Mouse (Mus musculus) thymus, adult 18-20 months (tissue): Measurements from ENCODE around the gene Pea15a.
"Not testable (repeated sequence)": the region's sequence is repeated elsewhere in the genome, so short reads cannot be mapped to it uniquely, and the experiment has no call there.

Experiments
- DNase-seq, 2 experiments: peaks; one replicate each; pipeline ENCODE4 v3.0.0; 2022; ENCODE audit warnings: mixed read lengths in 2 of 2

The Pea15a gene

DNA sequence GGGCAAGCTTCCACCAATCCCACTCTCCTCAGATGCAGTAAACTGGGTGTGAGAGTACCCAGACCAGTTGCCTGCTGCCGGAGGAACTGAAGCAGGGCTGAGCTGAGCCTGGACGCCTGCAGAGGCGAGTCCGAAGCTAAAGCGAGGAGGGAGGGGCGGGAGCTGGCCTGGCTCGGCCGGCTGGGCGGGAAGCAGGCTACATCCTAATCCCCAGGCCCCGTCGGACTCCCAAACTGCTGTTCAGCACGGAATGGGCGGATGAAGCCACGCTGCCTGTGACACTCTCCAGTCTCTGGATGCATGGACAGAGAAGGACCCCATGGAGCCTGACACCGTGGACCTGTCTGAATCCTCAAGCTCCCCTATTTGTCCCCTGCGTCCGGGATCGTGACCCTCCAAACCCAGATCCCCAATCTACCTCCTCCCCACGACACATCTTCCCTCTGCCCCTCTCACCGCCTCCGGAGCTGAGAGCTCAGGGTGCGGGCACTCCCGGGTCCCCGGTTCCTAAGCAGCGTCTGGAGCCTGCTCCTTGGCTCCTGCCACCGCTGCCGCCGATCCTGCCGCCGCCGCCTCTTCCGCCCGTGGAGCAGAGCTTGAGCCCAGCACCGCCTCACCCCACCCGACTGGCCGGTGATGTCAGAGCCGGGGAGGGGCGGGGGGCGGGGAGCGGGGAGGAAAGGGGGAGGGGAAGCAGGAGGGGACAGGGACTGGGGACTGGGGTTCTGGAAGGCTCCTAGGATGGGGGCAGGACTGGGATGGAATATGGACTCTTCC, at the start of gene Pea15a:
Gene Pea15a, minus strand, starts transcription at position 664 of the 777 bp plus-strand sequence.
- DNase-seq: peak; percentile 57 to 59

- peak; percentile 17 to 21 for DNase-seq
These were observed 41.1 kb upstream of the Pea15a start for GRCm38 (mm10) chr1:172247679-172248078.

DNA sequence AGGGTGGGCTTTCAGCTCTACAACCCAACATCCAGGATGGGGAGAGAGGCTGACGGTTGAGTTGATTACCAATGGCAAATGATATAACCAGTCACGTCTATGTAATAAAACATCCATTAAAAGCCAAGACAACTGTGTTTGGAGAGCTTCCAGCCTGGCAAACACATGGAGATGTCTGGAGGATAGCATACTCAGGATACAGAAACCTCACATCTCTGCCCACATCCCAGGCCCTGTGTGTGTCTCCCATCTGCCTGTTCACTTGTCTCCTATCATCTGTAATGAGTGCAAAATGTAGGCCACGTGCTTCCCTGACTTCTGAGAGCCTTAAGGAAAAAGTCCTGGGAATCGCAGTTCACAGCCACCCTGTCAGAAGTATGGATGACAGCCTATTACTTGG, 40.6 kb upstream of the Pea15a start:
- DNase-seq: no peak

- DNase-seq: not testable (repeated sequence)
These were observed 38.0 kb upstream of the Pea15a start for GRCm38 (mm10) chr1:172244645-172245044.

- DNase-seq: no peak
These were observed 37.1 kb upstream of the Pea15a start for GRCm38 (mm10) chr1:172243547-172244205.

- DNase-seq: no peak
These were observed 35.8 kb upstream of the Pea15a start for GRCm38 (mm10) chr1:172242401-172242800.

DNA sequence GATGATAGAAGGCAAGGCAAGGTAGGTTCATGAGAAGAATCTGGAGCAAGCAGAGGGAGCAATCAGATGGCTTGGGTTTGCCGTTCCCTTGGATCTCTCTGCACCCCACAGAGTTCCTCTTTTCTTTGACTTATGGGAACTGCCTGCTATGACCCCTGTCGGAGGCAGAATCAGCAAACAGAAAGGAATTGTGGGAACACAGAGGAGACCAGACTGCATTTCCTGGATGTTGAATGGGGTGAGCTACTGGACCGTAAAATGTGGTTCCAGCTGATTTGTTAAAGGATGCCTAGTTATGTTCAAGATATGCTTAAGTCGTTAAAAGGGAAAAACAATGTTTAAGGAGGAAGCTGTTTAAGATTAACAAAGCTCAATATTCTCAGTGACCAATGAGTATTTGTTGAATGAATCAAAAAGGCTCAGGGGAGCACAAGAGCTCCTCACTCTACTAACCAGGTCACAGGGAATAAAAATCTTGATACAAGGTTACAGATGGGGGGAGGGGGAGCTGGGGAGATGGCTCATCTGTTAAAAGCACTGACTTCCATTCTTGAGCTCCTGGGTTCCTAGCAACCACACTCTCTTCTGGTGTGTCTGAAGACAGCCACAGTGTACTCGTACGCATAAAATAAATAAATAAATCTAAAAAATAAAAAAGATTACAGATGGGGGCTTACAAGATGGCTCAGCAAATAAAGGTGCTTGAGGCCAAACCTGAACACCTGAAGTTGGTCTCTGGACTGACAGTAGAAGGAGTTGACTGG, 34.5 kb upstream of the Pea15a start:
- no peak for DNase-seq

GRCm38 (mm10) chr1:172229215-172229614, 22.6 kb upstream of the Pea15a start:
- DNase-seq: no peak

GRCm38 (mm10) chr1:172228209-172228608, 21.6 kb upstream of the Pea15a start:
- DNase-seq: no peak

DNA sequence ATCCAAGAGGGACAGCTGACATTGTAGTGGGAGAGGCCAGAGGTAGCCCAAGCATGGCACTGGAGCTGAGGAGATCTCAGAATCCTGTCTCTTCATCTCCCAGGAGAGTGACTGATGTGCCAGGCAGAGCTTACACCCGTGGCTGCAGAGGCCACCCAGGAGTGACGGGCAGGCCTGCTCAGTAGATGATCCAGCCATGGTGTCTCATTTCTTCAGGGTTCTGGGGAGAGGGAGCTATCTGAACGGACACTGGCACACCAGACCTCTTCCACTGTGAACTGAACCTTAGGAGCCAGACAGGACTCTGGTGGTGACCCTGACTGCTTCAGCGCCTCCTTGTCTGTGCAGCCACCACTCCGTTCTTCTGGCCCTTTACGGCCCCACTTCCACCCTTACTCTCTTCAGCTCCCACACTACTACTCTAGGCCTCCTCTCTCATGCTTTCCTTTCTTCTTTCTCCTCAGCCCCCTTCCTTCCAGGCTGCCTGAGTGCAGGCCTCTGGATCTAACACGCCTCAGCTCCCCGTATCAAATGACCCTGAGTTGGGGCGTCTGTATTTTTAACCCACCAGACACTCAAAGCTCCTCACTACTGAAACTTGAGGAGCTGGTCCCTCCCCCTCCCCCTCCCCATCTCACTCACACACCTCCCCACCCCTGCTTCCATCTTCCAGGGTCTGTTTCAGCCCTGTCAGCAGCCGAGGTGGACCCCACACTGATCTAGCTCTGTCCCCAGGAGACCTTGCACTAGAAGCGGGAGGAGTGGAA, 14.9 kb upstream of the Pea15a start:
- DNase-seq: no peak

DNA sequence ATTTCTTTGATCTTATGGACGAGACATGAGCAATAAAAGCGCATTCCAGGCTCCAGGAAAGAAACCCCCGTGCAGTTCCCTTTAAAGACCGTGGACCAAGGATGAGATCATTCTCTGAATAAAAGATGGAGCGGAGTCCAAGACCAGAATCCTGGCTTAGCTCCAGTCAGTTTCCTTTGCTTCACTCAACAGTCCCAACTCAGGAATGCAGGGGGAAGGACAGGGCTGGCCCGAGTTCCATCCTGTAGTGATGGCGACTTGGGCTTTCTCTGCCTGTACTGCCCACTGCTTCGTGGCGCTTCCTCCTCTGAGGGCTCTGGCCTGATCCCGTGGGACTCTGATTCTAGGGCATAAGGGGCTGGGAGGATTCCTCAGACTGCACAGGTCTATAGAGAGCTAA, 13.8 kb upstream of the Pea15a start:
- no peak for DNase-seq

DNA sequence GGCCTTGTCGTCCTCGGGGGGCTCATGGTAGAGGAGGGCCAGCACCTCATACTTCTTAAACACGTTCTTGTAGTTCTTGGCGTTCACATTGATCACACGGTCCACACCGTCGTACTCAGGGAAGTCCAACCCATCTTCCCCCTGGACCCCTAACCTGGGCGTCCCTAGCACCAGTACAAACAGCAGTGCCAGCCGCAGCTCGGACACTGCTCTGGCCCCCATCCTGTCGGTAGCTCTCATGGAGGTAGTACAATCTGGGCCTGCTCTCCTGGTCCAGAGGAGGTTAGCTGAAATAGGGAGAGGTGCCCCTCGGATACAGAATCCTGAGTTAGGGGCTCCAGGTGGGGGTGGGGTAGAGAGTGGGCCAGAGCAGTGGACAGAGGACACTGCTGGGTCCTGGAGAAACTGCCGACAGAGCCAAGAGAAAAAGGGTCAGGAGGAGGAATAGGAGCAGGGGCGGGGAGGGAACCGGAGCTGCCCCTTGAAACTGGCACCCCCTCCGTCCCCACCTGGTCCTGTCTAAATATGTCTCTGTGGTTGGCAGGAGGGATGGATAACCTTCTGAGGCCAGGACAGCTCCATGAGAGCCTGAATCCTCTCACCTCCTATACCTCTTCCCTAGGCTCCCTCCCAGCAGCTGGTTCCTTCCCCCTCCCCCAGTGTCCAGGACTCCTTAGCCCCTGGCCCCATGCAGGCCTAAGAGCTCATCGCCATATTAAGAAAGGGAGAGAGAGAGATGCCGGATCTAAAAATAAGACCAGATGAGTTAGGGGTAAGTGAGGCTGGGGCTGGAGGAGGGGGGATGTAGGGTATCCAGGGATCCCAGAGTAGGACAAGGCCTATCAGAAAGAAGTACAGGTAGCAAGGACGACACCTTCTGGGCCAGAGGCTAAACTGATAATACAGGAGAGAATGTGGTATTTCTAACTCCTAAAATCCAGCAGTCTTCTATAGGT, 13.1 kb upstream of the Pea15a start, which contains the start of gene Casq1:
Gene Casq1, minus strand, starts transcription at position 418 of the 956 bp plus-strand sequence.
- no peak for DNase-seq

DNA sequence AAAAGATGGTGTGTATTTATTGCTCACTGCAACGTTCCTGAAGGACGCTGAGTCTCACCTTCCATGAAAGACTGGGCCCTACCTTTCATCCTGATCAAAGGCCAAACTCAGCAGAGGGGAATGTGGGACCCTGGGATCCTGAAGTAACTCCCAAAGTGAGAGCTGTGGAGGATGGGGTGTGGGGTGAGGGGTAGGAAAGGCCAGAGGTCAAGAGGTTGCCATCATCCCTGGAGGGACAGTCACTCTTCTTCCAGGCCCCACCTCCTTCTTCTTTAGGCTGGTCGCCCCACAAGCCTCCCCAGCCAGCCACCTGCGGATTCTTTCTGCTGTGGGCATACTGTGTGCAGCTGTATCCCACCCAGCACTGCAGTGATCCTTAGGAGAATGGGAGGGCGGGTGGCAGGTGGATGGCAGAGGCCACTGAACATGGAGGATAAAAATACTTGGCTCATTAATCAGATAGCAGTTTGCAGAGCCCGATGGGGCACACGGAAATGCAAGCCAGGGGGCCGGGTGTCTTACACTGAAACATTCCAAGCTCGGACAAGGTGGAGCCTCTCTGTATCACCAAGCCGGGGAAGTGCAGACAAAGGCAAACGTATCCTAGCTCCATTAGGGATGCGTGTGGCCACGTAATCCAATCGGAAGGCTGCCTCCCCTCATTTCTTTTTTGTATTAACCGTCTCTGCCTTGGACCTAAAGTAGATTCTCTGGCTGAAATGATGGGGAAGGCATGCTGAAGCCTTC, 11.7 kb upstream of the Pea15a start:
- no peak for DNase-seq

DNA sequence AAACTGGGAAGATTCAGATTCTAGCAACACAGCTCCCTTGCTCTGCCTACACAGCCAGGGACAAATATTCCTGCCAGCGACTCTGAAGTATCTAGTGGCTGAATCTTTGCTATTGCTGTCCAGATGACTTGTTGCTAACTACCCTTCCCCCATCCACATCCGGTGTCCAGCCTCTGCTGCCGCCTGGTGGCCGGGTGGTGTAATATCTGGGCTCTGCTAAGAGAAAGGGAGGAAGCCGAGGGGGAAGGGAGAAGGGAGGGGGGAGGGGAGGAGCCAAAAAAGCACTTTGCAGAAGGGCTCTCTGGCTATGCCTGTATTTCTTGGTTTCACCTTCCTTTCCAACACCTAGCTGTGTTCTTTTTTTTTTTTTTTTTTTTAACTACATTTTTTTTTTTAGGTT, 10.5 kb upstream of the Pea15a start:
- DNase-seq: peak; percentile 83 to 87

DNA sequence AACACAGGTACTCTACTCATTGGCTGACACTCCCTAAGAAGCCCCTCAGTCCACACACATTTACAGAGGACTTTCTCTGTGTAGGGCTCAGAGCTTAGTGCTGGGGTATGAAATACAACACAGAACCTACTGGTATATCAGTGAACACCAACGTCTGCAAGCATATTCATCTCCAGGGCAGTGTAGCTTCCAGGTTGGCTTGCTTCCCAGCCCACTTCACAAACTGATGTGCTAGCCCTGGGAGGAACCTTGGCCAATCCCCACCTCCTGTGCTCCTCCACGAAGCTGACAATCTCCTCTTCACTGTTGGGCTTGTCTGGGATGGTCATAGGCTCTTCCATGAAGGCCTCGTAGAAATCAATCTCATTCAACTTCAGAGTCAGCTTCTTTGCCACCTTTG, 8.1 kb upstream of the Pea15a start:
- no peak for DNase-seq

DNA sequence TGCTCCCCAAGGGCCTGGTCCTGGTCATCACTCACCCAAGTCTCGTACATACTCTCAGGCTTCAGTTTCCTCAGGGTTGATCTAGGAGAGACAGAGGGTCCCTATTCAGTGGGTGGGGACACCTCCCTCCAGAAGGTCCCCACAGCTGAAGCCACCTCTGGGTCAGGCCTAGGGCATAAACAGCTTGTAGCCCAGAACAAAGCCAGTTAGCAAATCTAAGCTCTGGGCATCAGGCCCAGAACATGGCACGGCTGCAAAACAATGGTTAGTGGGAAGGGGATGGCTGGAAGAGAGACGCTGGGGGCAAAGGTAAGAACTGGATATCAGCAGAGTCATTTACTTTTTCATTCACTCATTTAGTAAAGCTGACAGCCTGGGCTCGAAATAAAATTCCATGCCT, 7.2 kb upstream of the Pea15a start:
- DNase-seq: no peak

DNA sequence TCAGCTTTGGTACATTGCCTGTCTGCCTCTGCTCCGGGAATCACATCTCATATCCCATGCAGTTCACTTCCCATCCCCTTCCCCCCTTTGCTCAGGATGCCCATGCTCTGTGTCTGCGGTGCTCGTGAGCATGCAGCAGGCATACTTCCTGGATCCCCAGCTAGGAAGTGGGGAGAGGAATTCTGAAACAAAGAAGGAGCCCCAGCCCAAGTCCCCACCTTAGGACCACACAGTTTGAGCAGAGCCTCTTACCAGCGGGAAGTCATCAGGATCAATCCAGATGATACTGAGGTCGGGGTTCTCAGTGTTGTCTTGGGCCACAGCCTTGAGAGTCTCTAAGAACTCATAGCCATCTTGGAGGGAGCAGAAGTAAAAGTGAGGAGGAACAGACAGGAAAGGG, 6.2 kb upstream of the Pea15a start:
- DNase-seq: no peak

GRCm38 (mm10) chr1:172207111-172207584, 544 bp upstream of the Pea15a start:
- DNase-seq: no peak

DNA sequence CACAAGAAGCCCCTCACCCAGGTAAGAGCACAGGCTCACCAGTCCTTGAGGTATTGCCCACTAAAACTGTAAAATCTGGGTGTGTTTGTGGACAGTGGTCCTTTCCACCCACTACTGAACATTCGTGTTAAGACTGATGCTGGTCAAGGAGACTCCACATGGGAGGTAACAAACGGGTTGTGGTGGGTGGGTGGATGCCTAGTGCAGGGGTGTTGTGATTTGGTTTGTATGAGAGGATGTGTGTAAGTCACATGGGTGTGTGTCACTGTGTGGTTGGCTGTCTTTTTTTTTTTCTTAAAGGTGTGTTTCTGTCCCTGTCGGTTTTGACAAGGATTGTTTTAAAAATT, 890 bp downstream of the Pea15a start:
- no peak for DNase-seq

DNA sequence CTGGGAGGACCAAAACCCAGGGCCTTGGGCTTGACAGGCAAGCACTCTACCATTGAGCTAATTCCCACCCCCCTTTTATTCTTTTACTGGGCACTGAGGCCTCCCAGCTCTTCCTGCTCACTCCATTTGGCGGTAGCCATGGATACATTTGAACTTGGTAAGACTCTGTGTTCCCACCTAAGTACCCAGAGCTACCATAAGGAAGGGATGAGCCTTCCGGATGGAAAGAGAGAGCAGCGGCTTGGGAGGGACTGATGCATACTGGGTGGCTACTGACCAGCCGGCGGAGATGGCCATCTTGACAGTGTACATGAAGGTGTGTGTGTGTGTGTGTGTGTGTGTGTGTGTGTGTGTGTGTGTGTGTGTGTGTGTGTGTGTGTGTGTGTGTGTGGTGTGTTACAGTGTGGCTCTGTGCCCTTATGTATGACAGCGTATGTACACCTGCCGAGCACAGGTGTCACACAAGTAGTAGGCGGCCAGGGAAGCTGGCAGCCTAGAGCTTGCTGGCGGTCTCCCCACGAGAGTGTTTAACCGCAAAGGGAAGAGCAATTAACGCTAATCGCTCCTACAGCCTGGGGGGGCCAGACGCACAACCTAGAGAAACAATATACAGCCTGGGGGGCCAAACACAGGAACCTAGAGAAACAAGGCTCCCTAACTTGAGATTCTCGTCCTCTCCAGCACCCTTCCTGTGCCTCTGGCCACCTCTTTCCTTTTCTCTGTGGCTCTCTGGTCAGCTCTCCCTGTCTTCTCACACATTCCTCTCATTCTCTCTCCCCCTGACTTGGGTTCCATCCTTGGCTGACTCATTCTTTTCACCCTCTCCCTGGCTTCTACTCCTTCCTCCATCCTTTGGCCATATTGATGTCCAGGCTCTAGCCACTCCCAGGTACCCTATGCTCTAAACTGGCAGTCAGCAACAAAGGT, 1.5 kb downstream of the Pea15a start:
- no peak for DNase-seq
